Mouse (Mus musculus): ENCODE data around the gene Gpr27. TPM values are rescaled to one million over a fixed set of nuclear protein-coding genes. Genes with fewer than 3 reads are reported as not detected.

Gene Gpr27
- polyA plus RNA-seq, 1 experiment: 10.0 TPM

- 77% methylated on average over 5 of the region's 5 CpGs for WGBS
Measured at GRCm38 (mm10) chr6:99713256-99713655, 20.8 kb downstream of the Gpr27 start.

DNA sequence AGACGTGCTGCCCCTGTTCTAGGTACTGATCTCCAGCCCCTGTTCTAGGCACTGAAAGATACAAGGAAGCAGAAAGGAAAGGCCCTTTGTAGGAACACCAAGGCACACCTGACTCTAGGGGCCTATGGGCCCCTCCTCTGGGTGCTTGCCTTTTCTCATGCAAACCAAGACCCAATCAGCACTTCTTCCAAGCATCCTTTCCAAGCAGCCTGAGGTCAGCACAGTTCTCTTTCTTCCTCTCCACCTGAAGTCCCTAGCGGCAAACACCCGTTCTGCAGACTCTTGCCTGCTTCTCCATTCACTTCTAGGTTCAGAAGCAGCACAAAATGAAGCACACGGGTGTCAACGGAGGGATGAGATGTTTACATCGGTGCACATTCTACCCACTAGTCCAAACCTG is 22.7 kb downstream of the Gpr27 start:
- WGBS: 79% methylated on average over 6 of the region's 6 CpGs
- TF ChIP-seq CTCF (IDR thresholded peaks at IDR 0.05; ENCODE audit: borderline replicate concordance, insufficient read depth, low read depth, low read length): no peak
- no peak for TF ChIP-seq POLR2A (IDR thresholded peaks at IDR 0.05; ENCODE audit: borderline replicate concordance, insufficient read depth, low read length)
- H3K4me1 ChIP-seq (ENCODE audit: control insufficient read depth, insufficient read depth, low read length): no peaks in the 10 kb centered on the region
- no peak overlapping the region for H3K4me3 ChIP-seq (replicated peaks; ENCODE audit: insufficient read depth, low read depth, low read length)
- no peak overlapping the region for H3K27ac ChIP-seq (ENCODE audit: insufficient read depth, low read length)
- no peaks in the 10 kb centered on the region for H3K27me3 ChIP-seq (ENCODE audit: control insufficient read depth, insufficient read depth, low read length)
- DNase-seq: no peak

More at GRCm38 (mm10) chr6:99713256-99713655, 20.8 kb downstream of the Gpr27 start:
- no peaks in the 10 kb centered on the region for H3K4me1 ChIP-seq (ENCODE audit: control insufficient read depth, insufficient read depth, low read length)
- H3K4me3 ChIP-seq (replicated peaks; ENCODE audit: insufficient read depth, low read depth, low read length): no peak overlapping the region
- H3K27me3 ChIP-seq (ENCODE audit: control insufficient read depth, insufficient read depth, low read length): no peaks in the 10 kb centered on the region
- TF ChIP-seq POLR2A (IDR thresholded peaks at IDR 0.05; ENCODE audit: borderline replicate concordance, insufficient read depth, low read length) (no peak), CTCF (IDR thresholded peaks at IDR 0.05; ENCODE audit: borderline replicate concordance, insufficient read depth, low read depth, low read length) (no peak)
- no peak overlapping the region for H3K27ac ChIP-seq (ENCODE audit: insufficient read depth, low read length)
- DNase-seq: no peak

GRCm38 (mm10) chr6:99715913-99716312 is 23.4 kb downstream of the Gpr27 start:
- Histone ChIP-seq H3K27me3 (ENCODE audit: control insufficient read depth, insufficient read depth, low read length) (no peaks in the 10 kb centered on the region), H3K4me1 (ENCODE audit: control insufficient read depth, insufficient read depth, low read length) (no peaks in the 10 kb centered on the region), H3K27ac (ENCODE audit: insufficient read depth, low read length) (no peak overlapping the region), H3K4me3 (replicated peaks; ENCODE audit: insufficient read depth, low read depth, low read length) (no peak overlapping the region)
- TF ChIP-seq POLR2A (IDR thresholded peaks at IDR 0.05; ENCODE audit: borderline replicate concordance, insufficient read depth, low read length): no peak
- TF ChIP-seq CTCF (IDR thresholded peaks at IDR 0.05; ENCODE audit: borderline replicate concordance, insufficient read depth, low read depth, low read length): no peak
- no peak for DNase-seq
- 70% methylated on average over 6 of the region's 6 CpGs for WGBS

- Histone ChIP-seq H3K4me3 (replicated peaks; ENCODE audit: insufficient read depth, low read depth, low read length) (no peak overlapping the region), H3K4me1 (ENCODE audit: control insufficient read depth, insufficient read depth, low read length) (no peaks in the 10 kb centered on the region), H3K27ac (ENCODE audit: insufficient read depth, low read length) (no peak overlapping the region), H3K27me3 (ENCODE audit: control insufficient read depth, insufficient read depth, low read length) (no peaks in the 10 kb centered on the region; the same call in 1 of the 2 replicates)
- DNase-seq: no peak
- 88% methylated on average over 9 of the region's 9 CpGs for WGBS
- TF ChIP-seq POLR2A (IDR thresholded peaks at IDR 0.05; ENCODE audit: borderline replicate concordance, insufficient read depth, low read length): no peak
- no peak for TF ChIP-seq CTCF (IDR thresholded peaks at IDR 0.05; ENCODE audit: borderline replicate concordance, insufficient read depth, low read depth, low read length)
Measured at GRCm38 (mm10) chr6:99721032-99721431, 28.6 kb downstream of the Gpr27 start.

DNA sequence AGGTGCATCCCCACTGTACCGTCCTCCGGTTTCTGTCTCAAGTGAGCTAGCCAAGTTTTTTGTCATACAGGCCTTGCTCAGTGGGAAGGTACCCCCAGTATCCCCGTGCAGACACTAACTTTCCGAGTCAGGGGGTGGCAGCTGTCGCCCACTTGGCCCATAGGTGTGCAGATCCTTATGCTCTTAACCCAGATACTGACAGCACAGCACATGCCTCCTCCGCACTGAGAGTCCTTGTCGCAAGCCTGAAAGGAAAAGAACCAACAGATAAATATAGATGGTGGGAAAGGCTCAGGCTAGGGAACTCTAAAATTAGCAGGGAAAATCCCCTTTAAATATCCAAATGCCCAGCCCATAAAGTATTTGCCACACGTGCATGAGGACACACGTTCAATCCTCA is 29.9 kb downstream of the Gpr27 start:
- Histone ChIP-seq H3K27me3 (ENCODE audit: control insufficient read depth, insufficient read depth, low read length) (no peaks in the 10 kb centered on the region; the same call in 1 of the 2 replicates), H3K4me1 (ENCODE audit: control insufficient read depth, insufficient read depth, low read length) (peaks cover 3% of the 10 kb centered on the region; the same call in 1 of the 2 replicates), H3K27ac (ENCODE audit: insufficient read depth, low read length) (no peak overlapping the region), H3K4me3 (replicated peaks; ENCODE audit: insufficient read depth, low read depth, low read length) (no peak overlapping the region)
- no peak for TF ChIP-seq POLR2A (IDR thresholded peaks at IDR 0.05; ENCODE audit: borderline replicate concordance, insufficient read depth, low read length)
- 88% methylated on average over 9 of the region's 9 CpGs for WGBS
- DNase-seq: no peak

DNA sequence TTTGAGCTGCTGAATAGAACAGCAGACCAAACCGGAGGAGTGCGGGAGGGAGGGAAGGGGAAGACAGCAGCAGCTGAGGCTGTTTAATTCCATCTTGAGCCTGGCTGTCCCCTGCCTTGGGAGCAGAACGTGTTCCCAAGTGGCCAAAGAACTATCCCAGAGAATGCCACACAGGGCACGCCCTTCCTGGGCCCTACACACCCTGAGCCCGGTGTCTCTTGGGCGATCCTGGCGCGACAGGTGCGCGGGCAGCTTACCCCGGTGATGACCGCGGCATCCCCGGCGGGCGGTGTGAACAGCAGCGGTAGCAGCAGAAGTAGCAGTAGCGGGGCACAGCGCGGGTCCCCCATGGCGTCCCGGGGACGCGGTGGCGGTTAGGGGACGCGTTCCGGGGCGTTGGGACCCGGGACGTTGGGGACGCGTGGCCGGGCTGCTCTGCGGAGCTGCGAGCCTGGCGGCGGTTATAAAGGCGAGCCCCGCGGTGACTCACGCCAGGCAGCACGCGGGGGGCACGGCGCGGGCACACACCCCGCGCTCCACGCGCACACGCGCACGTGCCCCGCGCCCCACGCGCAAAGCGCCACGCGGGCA is 33.6 kb downstream of the Gpr27 start, which contains the start of gene Prok2:
Gene Prok2 (minus strand): TSS at position 422 of the 591 bp plus-strand sequence.
- WGBS: under 1% methylated on average over 61 of the region's 61 CpGs
- Histone ChIP-seq H3K27ac (ENCODE audit: insufficient read depth, low read length) (no peak within 1 kb of the TSS), H3K4me1 (ENCODE audit: control insufficient read depth, insufficient read depth, low read length) (peaks cover 3% of the 10 kb centered on the region; the same call in 1 of the 2 replicates), H3K27me3 (ENCODE audit: control insufficient read depth, insufficient read depth, low read length) (no peaks in the 10 kb centered on the region; the same call in 1 of the 2 replicates), H3K4me3 (replicated peaks; ENCODE audit: insufficient read depth, low read depth, low read length) (peak within 1 kb of the TSS; percentile 32)
- peak in 1 of 2 experiments; percentile 13 for DNase-seq
- no peak for TF ChIP-seq CTCF (IDR thresholded peaks at IDR 0.05; ENCODE audit: borderline replicate concordance, insufficient read depth, low read depth, low read length)
- no peak for TF ChIP-seq POLR2A (IDR thresholded peaks at IDR 0.05; ENCODE audit: borderline replicate concordance, insufficient read depth, low read length)

DNA sequence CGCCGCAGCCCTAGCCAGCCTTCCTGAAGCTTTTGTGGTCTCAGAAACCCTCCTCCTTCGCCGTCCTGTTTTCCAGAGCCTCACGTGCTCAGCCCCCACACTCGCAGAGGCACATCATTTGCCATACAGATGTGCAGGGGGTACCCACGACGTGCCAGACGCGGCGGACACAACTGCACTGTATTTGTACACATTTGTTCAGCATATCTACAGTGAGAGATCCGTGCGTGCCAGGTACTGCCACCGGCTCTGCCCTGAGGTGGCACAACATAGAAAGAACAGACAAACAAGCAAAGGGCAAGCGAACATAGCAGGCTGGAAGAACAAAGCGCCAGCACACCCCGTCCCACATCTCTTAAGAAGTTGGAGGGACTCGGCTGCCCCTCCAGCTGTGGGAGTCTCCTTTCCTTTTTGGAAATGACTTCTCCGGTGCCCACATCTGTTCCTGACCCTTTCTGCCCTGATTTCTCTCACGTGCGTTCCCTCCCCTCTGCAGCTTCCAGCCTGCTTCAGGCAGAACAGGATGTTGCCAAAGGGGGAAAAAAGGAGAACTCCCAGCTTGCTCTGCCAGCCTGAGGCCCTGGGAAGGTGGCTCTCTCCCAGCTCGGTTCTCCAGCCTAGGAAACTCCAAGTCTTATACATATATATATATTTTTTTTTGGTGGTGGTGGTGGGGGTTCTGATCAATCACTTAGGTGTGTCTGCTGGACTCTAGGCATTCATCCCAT is 34.3 kb downstream of the Gpr27 start:
- 5% methylated on average over 22 of the region's 22 CpGs for WGBS
- H3K4me3 ChIP-seq (replicated peaks; ENCODE audit: insufficient read depth, low read depth, low read length): peak overlapping the region; percentile 32
- H3K27ac ChIP-seq (ENCODE audit: insufficient read depth, low read length): no peak overlapping the region
- TF ChIP-seq CTCF (IDR thresholded peaks at IDR 0.05; ENCODE audit: borderline replicate concordance, insufficient read depth, low read depth, low read length): no peak
- TF ChIP-seq POLR2A (IDR thresholded peaks at IDR 0.05; ENCODE audit: borderline replicate concordance, insufficient read depth, low read length): no peak
- DNase-seq: no peak
- H3K4me1 ChIP-seq (ENCODE audit: control insufficient read depth, insufficient read depth, low read length): peaks cover 3% of the 10 kb centered on the region; the same call in 1 of the 2 replicates
- no peaks in the 10 kb centered on the region; the same call in 1 of the 2 replicates for H3K27me3 ChIP-seq (ENCODE audit: control insufficient read depth, insufficient read depth, low read length)

DNA sequence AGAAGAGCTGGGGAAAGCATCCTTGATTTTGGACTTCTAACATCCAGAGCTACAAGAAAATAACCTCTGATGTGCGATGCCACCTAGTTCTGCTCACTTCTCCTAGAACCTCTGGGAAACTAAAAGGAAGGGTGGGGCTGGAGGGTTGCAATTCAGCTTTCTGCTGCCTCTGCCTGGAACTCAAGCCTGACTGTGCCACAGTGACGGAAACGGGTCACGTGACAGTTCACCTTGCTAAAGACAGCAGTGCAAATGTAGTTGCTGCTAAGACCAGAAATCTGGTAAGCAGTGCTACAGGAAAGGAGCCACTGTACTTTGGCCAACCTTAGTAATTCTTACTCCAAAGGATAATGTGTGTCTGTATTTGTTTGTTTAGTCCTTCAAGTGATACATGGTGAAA is 37.4 kb downstream of the Gpr27 start:
- Histone ChIP-seq H3K27me3 (ENCODE audit: control insufficient read depth, insufficient read depth, low read length) (no peaks in the 10 kb centered on the region; the same call in 1 of the 2 replicates), H3K4me1 (ENCODE audit: control insufficient read depth, insufficient read depth, low read length) (peaks cover 3% of the 10 kb centered on the region; the same call in 1 of the 2 replicates), H3K4me3 (replicated peaks; ENCODE audit: insufficient read depth, low read depth, low read length) (no peak overlapping the region), H3K27ac (ENCODE audit: insufficient read depth, low read length) (no peak overlapping the region)
- WGBS: 90% methylated on average over 4 of the region's 4 CpGs
- TF ChIP-seq POLR2A (IDR thresholded peaks at IDR 0.05; ENCODE audit: borderline replicate concordance, insufficient read depth, low read length): no peak
- no peak for TF ChIP-seq CTCF (IDR thresholded peaks at IDR 0.05; ENCODE audit: borderline replicate concordance, insufficient read depth, low read depth, low read length)
- no peak for DNase-seq
